Mouse (Mus musculus) heart, embryonic 13.5 days (tissue): ENCODE measurements at regions not wholly inside any gene's neighbourhood (a gene's known extent, or its start where the extent isn't known, plus 50 kb on each side); places are given as distances from the start of the nearest gene placed in this dataset.

Source experiments
- ATAC-seq: fragments of 200-750 bp; cut with Nextera tagmentation; 2 replicates; pipeline ENCODE4 v1.8.0; 2017; ENCODE audit warnings: moderate TSS enrichment; ENCODE audit not compliant: insufficient number of reproducible peaks, low FRiP score, low TSS enrichment; ENCODE audit errors: extremely low read depth
- H3K27ac ChIP-seq: fragments of 300-500 bp; sonication (generic); replicated peaks from 2 replicates; pipeline ENCODE4 v1.5.1; 2015; ENCODE audit warnings: moderate library complexity, mild to moderate bottlenecking, inconsistent platforms
- H3K27me3 ChIP-seq: fragments of 300-500 bp; sonication (generic); replicated peaks from 2 replicates; pipeline ENCODE4 v1.6.1; 2015; ENCODE audit warnings: mild to moderate bottlenecking, inconsistent platforms
- H3K36me3 ChIP-seq: fragments of 300-500 bp; sonication (generic); 2 replicates; pipeline ENCODE4 v1.6.1; 2015; ENCODE audit warnings: mild to moderate bottlenecking, inconsistent platforms
- H3K4me1 ChIP-seq: fragments of 300-500 bp; sonication (generic); 2 replicates; pipeline ENCODE4 v1.6.1; 2015; ENCODE audit warnings: inconsistent platforms
- H3K4me2 ChIP-seq: fragments of 300-500 bp; sonication (generic); 2 replicates; pipeline ENCODE4 v1.6.1; 2015; ENCODE audit warnings: inconsistent platforms, mild to moderate bottlenecking, moderate library complexity
- H3K4me3 ChIP-seq: fragments of 300-500 bp; sonication (generic); 2 replicates; pipeline ENCODE4 v1.5.1; 2015; ENCODE audit warnings: moderate library complexity, mild to moderate bottlenecking, inconsistent platforms
- H3K9ac ChIP-seq: fragments of 300-500 bp; sonication (generic); 2 replicates; pipeline ENCODE4 v1.6.1; 2015; ENCODE audit warnings: inconsistent platforms, mild to moderate bottlenecking, moderate library complexity
- H3K9me3 ChIP-seq: fragments of 300-500 bp; sonication (generic); 2 replicates; pipeline ENCODE4 v1.6.1; 2016; ENCODE audit warnings: inconsistent platforms
- WGBS: fragments of 180-500 bp; shearing (Covaris S2); methylation state at CpG from one replicate; pipeline ENCODE4 v1.1.7; 2015; ENCODE audit warnings: mixed read lengths; 5-methylcytosine and 5-hydroxymethylcytosine counted together

DNA sequence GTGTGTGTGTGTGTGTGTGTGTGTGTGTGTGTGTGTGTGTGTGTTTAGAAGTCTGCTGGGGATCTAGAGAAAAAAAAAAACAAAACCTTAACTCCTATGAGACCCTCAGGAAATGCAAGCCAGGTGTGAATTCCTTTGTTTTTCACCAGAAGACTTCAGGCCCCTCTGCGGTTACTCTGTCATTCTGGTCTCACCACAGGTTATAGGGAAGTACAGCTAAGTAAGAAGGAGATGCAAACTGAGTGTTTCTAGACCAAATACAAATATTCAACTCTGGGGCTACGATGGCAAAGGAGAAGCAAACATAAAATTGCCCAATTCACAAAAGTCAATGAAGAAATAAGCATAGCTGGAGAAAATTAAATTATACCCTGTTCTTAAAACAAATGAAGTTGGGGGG is 54.9 kb upstream of the Basp1 start:
- Histone ChIP-seq H3K4me1 (no peaks in the 10 kb centered on the region), H3K4me3 (no peak overlapping the region), H3K4me2 (no peak overlapping the region), H3K9me3 (no peaks in the 10 kb centered on the region), H3K36me3 (no peaks in the 10 kb centered on the region), H3K27ac (no peak overlapping the region), H3K27me3 (no peaks in the 10 kb centered on the region), H3K9ac (no peak overlapping the region)
- no peak for ATAC-seq
- 55% methylated on average over 2 of the region's 2 CpGs for WGBS

DNA sequence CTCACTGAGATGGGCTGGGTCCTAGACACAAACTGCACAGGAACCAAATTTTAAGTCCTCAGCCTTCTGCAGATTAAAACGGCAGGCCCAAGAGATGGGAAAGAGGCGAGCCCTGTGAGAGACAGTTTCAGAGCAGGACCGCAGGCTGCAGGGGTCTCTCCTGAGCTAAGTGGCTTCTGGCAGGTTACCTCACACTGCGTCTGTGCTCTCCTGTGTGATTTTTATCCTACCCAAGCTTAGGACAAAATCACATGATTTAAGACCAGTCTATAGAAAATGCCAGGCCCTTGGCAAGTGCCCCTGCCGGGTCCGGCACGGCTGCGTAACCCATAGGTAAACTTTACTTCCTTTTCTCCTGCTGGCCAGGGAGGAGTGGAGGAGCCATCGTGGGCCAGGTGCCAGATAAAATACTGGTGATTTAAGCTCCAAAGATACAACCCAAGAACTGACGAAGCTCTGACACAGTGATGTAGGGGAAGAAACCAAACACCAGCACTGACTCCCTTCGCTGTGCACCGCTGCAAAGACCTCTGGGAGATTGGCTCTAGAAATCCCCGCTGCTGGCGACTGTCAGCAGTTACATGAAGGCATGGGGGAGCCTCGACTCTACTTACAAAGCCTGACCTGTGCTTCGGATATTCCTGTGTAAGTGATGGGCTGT is 55.8 kb upstream of the Basp1 start:
- Histone ChIP-seq H3K4me1 (no peaks in the 10 kb centered on the region), H3K36me3 (no peaks in the 10 kb centered on the region), H3K27me3 (no peaks in the 10 kb centered on the region), H3K27ac (no peak overlapping the region), H3K4me2 (peak overlapping the region; percentile 37), H3K4me3 (no peak overlapping the region), H3K9ac (no peak overlapping the region), H3K9me3 (no peaks in the 10 kb centered on the region)
- ATAC-seq, result no peak
- 49% methylated on average over 16 of the region's 16 CpGs for WGBS

DNA sequence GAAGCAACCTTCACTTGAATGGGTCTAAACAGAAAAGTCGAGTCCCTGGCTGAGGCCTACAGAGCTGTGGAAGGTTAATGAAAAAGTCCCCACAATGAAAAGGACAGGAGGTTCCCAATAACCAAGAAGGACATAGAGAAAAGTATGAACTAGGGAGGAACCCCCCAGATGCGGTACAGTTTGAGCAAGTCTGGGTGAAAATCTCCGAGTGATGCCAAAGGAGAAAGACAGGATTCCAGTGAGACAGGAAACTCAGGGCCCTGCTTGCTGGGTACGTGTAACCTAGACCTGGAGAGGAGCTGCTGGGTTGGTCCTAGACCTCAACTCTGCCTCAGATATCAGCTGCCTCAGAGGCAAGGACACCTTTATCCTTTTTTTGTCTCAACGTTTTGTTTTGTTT is 57.8 kb upstream of the Basp1 start:
- Histone ChIP-seq H3K36me3 (no peaks in the 10 kb centered on the region), H3K9ac (no peak overlapping the region), H3K4me3 (no peak overlapping the region), H3K4me1 (no peaks in the 10 kb centered on the region), H3K27me3 (no peaks in the 10 kb centered on the region), H3K27ac (no peak overlapping the region), H3K4me2 (no peak overlapping the region), H3K9me3 (no peaks in the 10 kb centered on the region)
- WGBS, result 75% methylated on average over 5 of the region's 5 CpGs
- ATAC-seq, result no peak

DNA sequence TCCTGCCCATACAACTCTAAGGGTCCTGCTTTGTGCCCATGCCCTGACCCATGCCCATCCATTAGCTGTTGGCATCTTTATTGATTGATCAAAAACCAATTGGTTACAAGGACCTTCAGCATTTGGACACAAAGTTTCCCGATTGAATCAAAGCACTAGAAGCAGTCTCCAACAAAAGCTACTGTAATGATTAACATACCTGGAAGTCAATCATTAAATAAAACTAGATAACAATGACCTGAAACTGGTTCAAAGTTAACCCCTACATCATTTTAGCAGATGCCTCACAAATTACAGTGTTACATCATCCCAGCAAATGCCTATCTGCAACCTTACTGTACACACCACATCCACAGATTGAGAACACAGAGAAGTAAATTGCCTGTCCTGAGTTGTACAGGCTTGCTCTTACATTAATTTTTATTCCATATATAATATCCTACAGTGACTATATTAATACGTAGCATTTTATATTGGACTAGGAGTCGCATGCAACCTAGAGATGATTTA is 59.7 kb upstream of the Basp1 start:
- H3K4me3 ChIP-seq, result no peak overlapping the region
- H3K9ac ChIP-seq, result no peak overlapping the region
- H3K9me3 ChIP-seq, result no peaks in the 10 kb centered on the region
- H3K27ac ChIP-seq, result no peak overlapping the region
- no peak for ATAC-seq
- H3K27me3 ChIP-seq, result no peaks in the 10 kb centered on the region
- 80% methylated on average over 3 of the region's 3 CpGs for WGBS
- no peak overlapping the region for H3K4me2 ChIP-seq
- H3K36me3 ChIP-seq, result no peaks in the 10 kb centered on the region
- H3K4me1 ChIP-seq, result no peaks in the 10 kb centered on the region

DNA sequence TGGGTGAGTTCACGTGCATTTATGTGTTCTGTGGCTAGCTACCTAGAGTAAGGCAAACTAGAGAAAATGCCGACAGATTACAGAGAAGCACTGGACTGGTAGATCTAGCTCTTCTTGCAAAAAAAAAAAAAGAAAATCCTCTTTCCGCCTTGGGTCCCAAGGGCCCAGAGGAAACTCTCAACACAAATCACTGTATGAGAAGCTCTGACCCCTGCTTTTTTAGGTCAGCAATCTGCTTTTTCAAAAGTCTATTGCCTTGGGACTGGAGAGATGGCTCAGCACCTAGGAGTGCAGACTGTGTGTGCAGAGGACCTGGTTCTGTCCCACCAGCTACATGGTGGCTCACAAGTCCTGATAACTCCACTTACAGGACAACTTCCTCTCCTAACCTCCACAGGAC is 60.5 kb upstream of the Basp1 start:
- WGBS, result 71% methylated on average over 3 of the region's 3 CpGs
- Histone ChIP-seq H3K4me3 (no peak overlapping the region), H3K27me3 (no peaks in the 10 kb centered on the region), H3K4me2 (no peak overlapping the region), H3K4me1 (no peaks in the 10 kb centered on the region), H3K9ac (no peak overlapping the region), H3K36me3 (no peaks in the 10 kb centered on the region), H3K27ac (no peak overlapping the region), H3K9me3 (no peaks in the 10 kb centered on the region)
- ATAC-seq, result no peak

DNA sequence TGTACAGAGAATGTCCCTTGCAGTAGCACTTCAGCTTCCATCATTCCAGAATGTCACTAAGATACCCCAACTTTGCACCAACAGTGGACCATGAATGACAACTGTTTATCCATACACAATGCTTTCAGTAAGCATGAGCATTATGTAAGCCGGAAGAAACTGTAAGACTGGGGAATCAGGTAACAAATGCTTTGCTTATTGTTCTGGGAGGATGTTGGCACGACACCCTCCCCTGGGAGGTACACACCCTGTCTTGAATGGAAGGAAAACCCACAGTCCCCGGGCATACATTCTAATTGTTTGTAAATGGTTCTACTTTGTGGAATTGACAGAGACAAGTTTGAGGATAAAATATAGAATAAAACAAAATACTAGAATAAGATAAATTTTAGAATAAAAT is 69.0 kb upstream of the Basp1 start:
- H3K9ac ChIP-seq, result no peak overlapping the region
- no peak for ATAC-seq

DNA sequence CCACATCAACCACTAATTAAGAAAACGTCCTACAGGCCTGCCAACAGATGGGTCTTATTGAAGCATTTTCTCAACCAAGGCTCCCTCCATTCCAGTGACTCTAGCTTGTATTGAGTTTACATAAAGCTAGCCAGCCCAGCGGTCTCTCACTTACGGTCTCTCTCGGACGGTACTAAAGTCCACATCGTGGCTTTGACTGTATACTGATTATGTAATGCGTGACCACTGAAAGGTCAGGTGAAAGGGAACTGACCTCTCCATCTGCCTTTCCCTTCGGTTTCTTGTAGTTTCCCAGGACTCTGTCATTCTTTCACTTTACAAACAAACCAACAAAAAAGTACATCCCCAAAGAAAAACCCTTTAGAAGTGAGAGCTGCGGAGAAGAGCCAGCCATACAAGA is 71.8 kb upstream of the Basp1 start:
- 73% methylated on average over 9 of the region's 9 CpGs for WGBS
- Histone ChIP-seq H3K27ac (no peak overlapping the region), H3K4me1 (no peaks in the 10 kb centered on the region), H3K27me3 (0 out of 2 replicates have a peak, but pooled peaks cover 3% of the 10 kb centered on the region), H3K9me3 (no peaks in the 10 kb centered on the region), H3K36me3 (no peaks in the 10 kb centered on the region), H3K4me2 (no peak overlapping the region), H3K9ac (no peak overlapping the region), H3K4me3 (no peak overlapping the region)
- ATAC-seq, result no peak

More for the DNA sequence above, 69.0 kb upstream of the Basp1 start:
- H3K4me1 ChIP-seq, result no peaks in the 10 kb centered on the region
- no peak overlapping the region for H3K27ac ChIP-seq
- H3K36me3 ChIP-seq, result no peaks in the 10 kb centered on the region
- 65% methylated on average over 3 of the region's 3 CpGs for WGBS
- no peak overlapping the region for H3K4me3 ChIP-seq
- 0 out of 2 replicates have a peak, but pooled peaks cover 3% of the 10 kb centered on the region for H3K27me3 ChIP-seq
- H3K4me2 ChIP-seq, result no peak overlapping the region
- H3K9me3 ChIP-seq, result no peaks in the 10 kb centered on the region

DNA sequence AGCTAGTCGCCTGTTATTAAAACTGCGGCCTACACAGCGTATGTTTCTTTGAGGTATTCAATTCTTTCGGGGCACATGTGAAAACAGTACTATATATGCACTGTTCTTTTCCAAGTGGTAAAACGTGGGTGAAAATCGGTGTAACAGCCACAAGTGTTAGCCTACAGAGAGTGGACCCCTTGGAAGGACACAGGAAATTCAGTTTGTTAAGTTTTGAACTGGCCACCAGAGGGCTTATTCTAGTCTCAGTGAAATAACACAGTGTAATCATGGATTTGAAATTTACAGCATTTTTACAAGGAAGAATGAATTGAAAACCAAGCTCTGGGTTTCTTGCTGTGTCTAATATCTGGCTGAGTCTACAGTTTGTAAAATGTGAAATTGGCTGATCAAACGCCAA is 72.6 kb upstream of the Basp1 start:
- Histone ChIP-seq H3K4me2 (no peak overlapping the region), H3K4me3 (no peak overlapping the region), H3K4me1 (no peaks in the 10 kb centered on the region), H3K27ac (no peak overlapping the region), H3K9me3 (no peaks in the 10 kb centered on the region), H3K27me3 (peaks cover 3% of the 10 kb centered on the region; the same call in 1 of the 2 replicates), H3K36me3 (no peaks in the 10 kb centered on the region), H3K9ac (no peak overlapping the region)
- no peak for ATAC-seq
- WGBS, result 71% methylated on average over 7 of the region's 7 CpGs

DNA sequence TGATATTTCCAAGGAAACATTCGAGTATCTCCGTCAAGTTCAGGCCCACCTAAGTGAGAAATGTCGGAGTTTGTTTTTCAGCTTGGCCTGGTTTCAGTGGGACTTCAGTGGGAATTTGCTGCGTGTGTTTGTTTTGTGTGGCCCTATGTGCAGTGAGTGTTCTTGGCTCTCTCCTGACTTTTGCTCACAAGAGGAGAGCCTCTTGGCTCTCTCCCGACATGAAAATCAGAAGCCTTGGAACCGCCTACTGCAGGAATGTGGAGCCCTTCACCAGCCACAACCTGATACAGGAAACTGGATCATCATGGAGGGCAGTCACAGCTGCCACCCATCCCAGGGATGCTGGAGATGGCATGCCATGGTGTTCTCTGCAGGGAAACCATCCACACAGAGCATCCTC is 76.2 kb upstream of the Basp1 start:
- no peak for ATAC-seq
- Histone ChIP-seq H3K9me3 (no peaks in the 10 kb centered on the region), H3K4me1 (no peaks in the 10 kb centered on the region), H3K4me2 (no peak overlapping the region), H3K36me3 (no peaks in the 10 kb centered on the region), H3K27ac (no peak overlapping the region), H3K9ac (no peak overlapping the region), H3K4me3 (no peak overlapping the region), H3K27me3 (peaks cover 3% of the 10 kb centered on the region)
- 64% methylated on average over 6 of the region's 6 CpGs for WGBS

DNA sequence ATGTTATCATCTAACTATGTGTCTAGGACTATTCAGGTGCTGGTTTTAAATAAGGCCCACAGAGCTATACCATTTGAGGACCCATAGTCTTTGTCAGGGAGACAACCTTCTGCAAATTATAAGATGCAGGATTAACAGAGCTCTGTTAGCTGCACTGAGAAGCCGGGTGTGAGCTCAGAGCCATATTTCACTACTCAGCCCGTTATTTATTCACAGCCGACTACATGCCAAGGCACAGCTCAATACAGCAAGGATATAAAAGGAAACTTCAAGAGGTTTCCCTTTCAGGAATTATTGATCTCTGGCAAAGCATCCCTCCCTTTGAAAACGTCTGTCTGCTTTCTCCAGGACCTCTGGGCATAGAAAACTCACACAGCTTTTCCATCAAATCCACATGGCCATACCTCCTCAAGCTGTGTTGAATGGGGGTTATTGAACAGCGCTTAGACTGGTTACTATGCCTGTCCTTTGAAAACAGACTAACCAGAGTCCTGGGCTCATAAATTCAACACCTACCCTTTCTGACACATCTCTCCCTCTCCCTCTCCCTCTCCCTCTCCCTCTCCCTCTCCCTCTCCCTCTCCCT is 78.7 kb upstream of the Basp1 start:
- Histone ChIP-seq H3K27ac (no peak overlapping the region), H3K36me3 (no peaks in the 10 kb centered on the region), H3K4me2 (no peak overlapping the region), H3K9me3 (no peaks in the 10 kb centered on the region), H3K4me1 (no peaks in the 10 kb centered on the region), H3K9ac (no peak overlapping the region), H3K4me3 (no peak overlapping the region), H3K27me3 (peaks cover 8% of the 10 kb centered on the region)
- no peak for ATAC-seq
- 57% methylated on average over 5 of the region's 5 CpGs for WGBS

DNA sequence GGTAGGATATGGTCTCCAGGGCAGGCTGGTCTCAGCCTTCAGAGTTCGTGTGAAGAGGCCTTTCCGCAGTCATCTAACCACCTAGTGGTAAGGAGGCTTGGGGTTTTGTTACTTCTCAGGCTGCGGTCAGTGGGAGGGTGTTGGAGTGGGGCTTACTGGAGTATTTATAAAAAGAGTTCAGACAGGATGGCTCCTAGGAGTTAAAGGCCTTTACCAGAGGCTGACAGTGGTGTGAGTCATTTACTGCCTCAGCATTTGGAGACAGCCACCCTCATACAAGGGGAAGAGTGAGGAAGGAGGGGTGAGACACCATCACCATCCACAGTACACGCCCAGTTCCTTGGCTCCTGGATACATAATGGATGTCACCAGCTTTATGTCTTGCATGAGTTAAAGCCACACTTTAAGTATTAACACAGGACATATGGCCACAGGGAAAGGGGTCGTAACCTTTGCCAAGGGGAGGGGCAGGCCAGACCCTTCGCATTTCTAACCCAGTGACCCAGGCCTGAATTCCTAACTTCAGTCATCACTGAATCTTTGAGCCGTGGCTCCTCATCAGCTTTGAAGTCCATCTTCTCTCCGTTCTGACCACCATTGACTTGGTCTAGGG is 81.2 kb upstream of the Basp1 start:
- Histone ChIP-seq H3K27me3 (peaks cover 8% of the 10 kb centered on the region), H3K4me3 (no peak overlapping the region), H3K4me1 (no peaks in the 10 kb centered on the region), H3K9ac (no peak overlapping the region), H3K4me2 (no peak overlapping the region), H3K36me3 (no peaks in the 10 kb centered on the region), H3K27ac (no peak overlapping the region), H3K9me3 (no peaks in the 10 kb centered on the region)
- no peak for ATAC-seq
- 79% methylated on average over 8 of the region's 8 CpGs for WGBS
